Mouse (Mus musculus) CH12.LX (cell line): ENCODE data around the gene Creb3l1. TPM values are rescaled to one million over a fixed set of nuclear protein-coding genes. Genes with fewer than 3 reads are reported as not detected.

Experiments used
- DNase-seq: peaks from one replicate; pipeline ENCODE4 v3.0.0-alpha.2; 2013; ENCODE audit errors: extremely low read depth
- H3K27ac ChIP-seq: 2 replicates; pipeline ENCODE4 v1.5.1; 2012; ENCODE audit warnings: low read depth, mild to moderate bottlenecking, control low read depth, moderate library complexity; ENCODE audit not compliant: insufficient read depth
- H3K27me3 ChIP-seq: replicated peaks from 2 replicates; pipeline ENCODE3; 2012; ENCODE audit warnings: inconsistent platforms
- H3K36me3 ChIP-seq, 2 experiments: replicated peaks in 1 of 2; 2 replicates each; pipeline versions ENCODE3 to v1.6.1; 2012; ENCODE audit warnings: inconsistent platforms in 1 of 2, low read length in 1 of 2, mild to moderate bottlenecking in 1 of 2, mixed read lengths in 1 of 2, moderate library complexity in 1 of 2; ENCODE audit not compliant: control insufficient read depth in 1 of 2, insufficient read depth in 1 of 2
- H3K4me1 ChIP-seq, 2 experiments: 2 replicates each; pipeline ENCODE4 v1.6.1; 2012; ENCODE audit warnings: inconsistent platforms in 1 of 2, moderate library complexity in 1 of 2; ENCODE audit not compliant: insufficient read depth in 2 of 2, control insufficient read depth in 1 of 2
- H3K4me2 ChIP-seq: 2 replicates; pipeline ENCODE4 v1.6.1; 2012; ENCODE audit warnings: low read depth, mild to moderate bottlenecking, control low read depth; ENCODE audit not compliant: poor library complexity, insufficient read depth, severe bottlenecking
- H3K4me3 ChIP-seq, 3 experiments: fragments of 150-350 bp in 1 of 3; sonication (generic) in 1 of 3; replicated peaks in 1 of 3; 2 replicates each; pipeline versions ENCODE3 to v1.5.1; 2011 to 2012; ENCODE audit warnings: low read depth in 2 of 3, low read length in 2 of 3, mild to moderate bottlenecking in 2 of 3, moderate library complexity in 2 of 3, control low read depth in 1 of 3, improper control_type of control experiment in 1 of 3, inconsistent platforms in 1 of 3, mixed read lengths in 1 of 3; ENCODE audit not compliant: poor library complexity in 1 of 3
- H3K79me2 ChIP-seq: replicated peaks from 2 replicates; pipeline ENCODE4 v1.6.1; 2012; ENCODE audit warnings: mild to moderate bottlenecking, moderate library complexity; ENCODE audit not compliant: control insufficient read depth, poor library complexity, insufficient read depth, severe bottlenecking; ENCODE audit errors: extremely low read depth
- H3K9ac ChIP-seq: 2 replicates; pipeline ENCODE4 v1.6.1; 2012; ENCODE audit warnings: low read depth, mild to moderate bottlenecking, control low read depth, moderate library complexity; ENCODE audit not compliant: insufficient read depth
- H3K9me3 ChIP-seq: replicated peaks from 2 replicates; pipeline ENCODE3; 2012; ENCODE audit warnings: low read length, inconsistent platforms, mixed read lengths
- BHLHE40 ChIP-seq: IDR thresholded peaks from 2 replicates; pipeline ENCODE4 v1.6.1; 2011; ENCODE audit warnings: mild to moderate bottlenecking, low read depth, low read length, improper control_type of control experiment
- ETS1 ChIP-seq: conservative IDR thresholded peaks from 2 replicates; pipeline ENCODE4 v1.6.1; 2012; ENCODE audit warnings: low read depth, mild to moderate bottlenecking, inconsistent platforms, low read length, improper control_type of control experiment, moderate library complexity
- JUN ChIP-seq: IDR thresholded peaks from 2 replicates; pipeline ENCODE4 v1.6.1; 2011; ENCODE audit warnings: low read depth, mild to moderate bottlenecking, low read length, improper control_type of control experiment, moderate library complexity; ENCODE audit not compliant: insufficient read depth
- JUND ChIP-seq: conservative IDR thresholded peaks from 2 replicates; pipeline ENCODE4 v1.6.1; 2011; ENCODE audit warnings: low read depth, low read length, improper control_type of control experiment
- KAT2A ChIP-seq: IDR thresholded peaks from 2 replicates; pipeline ENCODE4 v1.6.1; 2012; ENCODE audit warnings: low read length, improper control_type of control experiment, inconsistent platforms; ENCODE audit not compliant: insufficient replicate concordance
- MAX ChIP-seq: IDR thresholded peaks from 2 replicates; pipeline ENCODE4 v1.6.1; 2011; ENCODE audit warnings: low read length, improper control_type of control experiment
- MAZ ChIP-seq: IDR thresholded peaks from 2 replicates; pipeline ENCODE4 v1.6.1; 2012; ENCODE audit warnings: low read depth, mild to moderate bottlenecking, inconsistent platforms, low read length, improper control_type of control experiment, moderate library complexity
- MEF2A ChIP-seq: IDR thresholded peaks from 2 replicates; pipeline ENCODE4 v1.6.1; 2014; ENCODE audit warnings: low read depth, mild to moderate bottlenecking, inconsistent platforms, low read length, improper control_type of control experiment, borderline replicate concordance
- MXI1 ChIP-seq: IDR thresholded peaks from 2 replicates; pipeline ENCODE4 v1.6.1; 2011; ENCODE audit warnings: mild to moderate bottlenecking, low read depth, low read length, improper control_type of control experiment
- NRF1 ChIP-seq: IDR thresholded peaks from 2 replicates; pipeline ENCODE4 v1.6.1; 2014; ENCODE audit warnings: low read depth, mild to moderate bottlenecking, inconsistent platforms, low read length, improper control_type of control experiment, moderate library complexity
- PAX5 ChIP-seq: IDR thresholded peaks from 2 replicates; pipeline ENCODE4 v1.6.1; 2012; ENCODE audit warnings: low read length, inconsistent platforms, mixed read lengths
- POLR2AphosphoS2 ChIP-seq: IDR thresholded peaks from 2 replicates; pipeline ENCODE4 v1.6.1; 2011; ENCODE audit warnings: low read depth, low read length, improper control_type of control experiment
- RCOR1 ChIP-seq: conservative IDR thresholded peaks from 2 replicates; pipeline ENCODE4 v1.6.1; 2012; ENCODE audit warnings: low read depth, mild to moderate bottlenecking, inconsistent platforms, low read length, improper control_type of control experiment
- SIN3A ChIP-seq: IDR thresholded peaks from 2 replicates; pipeline ENCODE4 v1.6.1; 2012; ENCODE audit warnings: low read length, improper control_type of control experiment, inconsistent platforms
- SMC3 ChIP-seq: IDR thresholded peaks from 2 replicates; pipeline ENCODE4 v1.6.1; 2011; ENCODE audit warnings: low read depth, low read length, improper control_type of control experiment
- TCF12 ChIP-seq: IDR thresholded peaks from 2 replicates; pipeline ENCODE4 v1.6.1; 2014; ENCODE audit warnings: low read depth, mild to moderate bottlenecking, inconsistent platforms, low read length, improper control_type of control experiment
- UBTF ChIP-seq: IDR thresholded peaks from 2 replicates; pipeline ENCODE4 v1.6.1; 2012; ENCODE audit warnings: low read depth, mild to moderate bottlenecking, inconsistent platforms, low read length, improper control_type of control experiment, moderate library complexity
- USF1 ChIP-seq: IDR thresholded peaks from 2 replicates; pipeline ENCODE4 v1.6.1; 2014; ENCODE audit warnings: low read depth, mild to moderate bottlenecking, inconsistent platforms, low read length, improper control_type of control experiment
- dilution Hi-C: fragments of 300-500 bp; cut with MboI; formaldehyde crosslinking; loops from 2 replicates; pipeline ENCODE4 v1.14.3; 2020; ENCODE audit warnings: low sequenced_read_pairs; ENCODE audit not compliant: extremely low pct_unique_long_range_greater_than_20kb, extremely low pct_ligation_motif_present
- in situ Hi-C: fragments of 300-500 bp; cut with MboI; formaldehyde crosslinking; loops from 3 replicates; pipeline ENCODE4 v1.14.3; 2019; ENCODE audit warnings: low sequenced_read_pairs, low pct_ligation_motif_present, low pct_unique_long_range_greater_than_20kb, mixed read lengths
- polyA plus RNA-seq: library from polyadenylated mRNA; unstranded; fragments of >175 nt; gene quantifications from 2 replicates; pipeline ENCODE4 v1.2.1, GENCODE M21; 2012; ENCODE audit warnings: low read depth; ENCODE audit not compliant: insufficient read length
- total RNA-seq, 2 experiments: library from RNA; depleted of rRNA; stranded (reverse); fragments of 300-350 nt in 1 of 2; fragments of >200 nt in 1 of 2; gene quantifications; 2 replicates each; pipeline ENCODE4 v1.2.3; 2012 to 2014

The Creb3l1 gene
- total and polyA plus RNA-seq, 3 experiments = 0.08 to 2.0 (median 0.59) TPM

DNA sequence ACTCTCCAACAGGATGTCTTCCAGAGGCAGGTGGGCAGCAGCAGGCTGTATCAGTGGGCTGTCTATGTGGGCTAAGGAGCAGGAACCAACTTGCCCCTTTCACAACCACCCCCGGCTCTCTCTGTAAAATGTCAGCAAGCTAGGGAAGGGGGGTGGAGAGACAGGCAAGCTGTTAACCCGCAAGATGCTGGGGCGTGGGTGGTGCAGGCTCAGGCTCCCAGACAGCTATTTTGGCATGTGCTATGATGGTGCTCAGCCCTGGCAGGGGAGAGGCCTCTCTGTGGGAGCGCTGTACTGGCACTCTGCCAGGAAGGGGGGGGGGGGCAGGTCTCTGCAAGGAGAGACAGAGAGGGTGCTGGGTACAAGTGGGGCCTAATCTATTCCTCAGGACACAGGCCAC, 67.2 kb downstream of the Creb3l1 start:
- Histone ChIP-seq H3K9me3 (no peaks in the 10 kb centered on the region), H3K4me1 (peaks cover 5 to 74% of the 10 kb centered on the region in 2 experiments), H3K27ac (no peak overlapping the region), H3K4me3 (no peak overlapping the region), H3K36me3 (peaks cover 0 to 65% of the 10 kb centered on the region in 2 experiments), H3K27me3 (no peaks in the 10 kb centered on the region), H3K9ac (no peak overlapping the region), H3K79me2 (peaks cover 15% of the 10 kb centered on the region), H3K4me2 (no peak overlapping the region)
- in situ Hi-C loops = no loop called here
- dilution Hi-C loops = no loop called here
- DNase-seq = no peak
- no peak for TF ChIP-seq TCF12
- TF ChIP-seq MAX = no peak
- TF ChIP-seq ETS1 = no peak
- TF ChIP-seq POLR2AphosphoS2 = no peak
- TF ChIP-seq RCOR1 = no peak
- TF ChIP-seq SMC3 = no peak
- TF ChIP-seq USF1 = no peak
- TF ChIP-seq BHLHE40 = no peak
- TF ChIP-seq SIN3A = no peak
- TF ChIP-seq PAX5 = no peak
- TF ChIP-seq JUN = no peak
- no peak for TF ChIP-seq MEF2A
- no peak for TF ChIP-seq MXI1
- TF ChIP-seq JUND = no peak
- no peak for TF ChIP-seq NRF1
- TF ChIP-seq UBTF = no peak
- TF ChIP-seq KAT2A = no peak

DNA sequence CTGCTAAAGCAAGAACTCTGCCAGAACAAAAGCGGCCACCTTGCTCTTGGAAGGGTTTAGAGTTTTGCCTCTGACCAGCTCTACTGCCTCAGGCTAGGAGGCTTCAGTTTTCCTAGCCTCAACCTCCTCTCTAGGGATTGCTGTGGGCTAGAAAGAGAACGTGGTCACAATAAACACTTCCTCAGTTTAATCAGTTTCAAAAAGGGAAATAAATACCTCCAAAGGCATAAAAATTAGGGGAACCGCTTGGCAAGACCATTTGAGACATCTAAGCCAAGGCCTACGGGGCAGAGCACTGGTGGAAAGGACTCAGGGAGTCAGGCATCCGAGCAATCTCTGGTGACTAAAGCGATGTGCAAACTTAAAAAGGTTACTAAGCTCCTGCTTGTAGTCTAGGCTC, 68.4 kb downstream of the Creb3l1 start:
- H3K4me2 ChIP-seq = no peak overlapping the region
- peaks cover 2 to 72% of the 10 kb centered on the region in 2 experiments; a peak in 3 of 4 replicates for H3K4me1 ChIP-seq
- no peak overlapping the region for H3K4me3 ChIP-seq
- no peak for DNase-seq
- peaks cover 5% of the 10 kb centered on the region; the same call in 1 of the 2 replicates for H3K79me2 ChIP-seq
- H3K27me3 ChIP-seq = no peaks in the 10 kb centered on the region
- no peak for TF ChIP-seq MAZ
- TF ChIP-seq, all 38 proteins: peak for 0
- in situ Hi-C loops (no loop called here), dilution Hi-C loops (no loop called here)
- Histone ChIP-seq H3K9me3 (no peaks in the 10 kb centered on the region), H3K36me3 (peaks cover 0 to 59% of the 10 kb centered on the region in 2 experiments), H3K9ac (no peak overlapping the region), H3K27ac (no peak overlapping the region)
